Mouse (Mus musculus) embryo, embryonic 9.5 days (tissue): Measurements from ENCODE around the gene Ebf3.

Source experiments
- DNase-seq: peaks from one replicate; pipeline ENCODE4 v3.0.0-alpha.2; 2017; ENCODE audit errors: extremely low spot score

Gene Ebf3

DNA sequence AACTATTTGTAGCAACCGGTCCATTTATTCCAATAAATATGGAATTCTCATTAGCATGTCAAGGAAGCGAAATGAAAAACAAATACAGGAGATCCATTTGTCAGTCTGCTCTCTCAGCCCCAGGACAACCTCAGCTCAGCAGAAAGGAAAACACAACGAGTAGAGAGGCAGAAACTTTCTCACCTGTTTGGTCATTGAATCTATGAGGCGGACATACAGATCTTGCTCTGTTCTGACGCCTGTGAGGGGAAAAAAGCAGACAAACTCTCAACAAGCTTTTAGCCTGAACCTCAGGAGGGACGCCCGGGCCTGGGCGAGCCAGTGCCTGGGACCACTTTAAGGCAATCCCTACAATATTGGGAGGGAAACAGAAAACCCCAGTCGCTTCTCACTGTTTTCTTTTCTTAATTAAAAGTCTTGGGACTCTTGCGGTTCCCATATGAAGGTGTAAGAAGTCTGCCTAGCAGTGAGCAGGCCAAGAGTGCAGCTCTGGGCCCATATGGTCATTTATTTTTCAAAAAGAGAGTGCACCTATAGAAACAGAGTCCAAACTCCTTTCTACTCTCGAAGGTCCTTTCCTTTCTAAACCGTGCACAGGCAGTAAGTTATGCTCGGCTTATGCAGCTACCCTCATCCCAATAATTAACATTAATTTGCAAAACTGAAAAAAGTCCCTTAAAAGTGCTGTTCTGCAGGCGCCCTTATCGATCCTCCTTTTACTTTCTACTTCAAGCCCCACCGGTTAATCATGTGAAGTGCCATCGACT, 1.9 kb downstream of the Ebf3 start:
- peak; percentile 58 for DNase-seq

DNA sequence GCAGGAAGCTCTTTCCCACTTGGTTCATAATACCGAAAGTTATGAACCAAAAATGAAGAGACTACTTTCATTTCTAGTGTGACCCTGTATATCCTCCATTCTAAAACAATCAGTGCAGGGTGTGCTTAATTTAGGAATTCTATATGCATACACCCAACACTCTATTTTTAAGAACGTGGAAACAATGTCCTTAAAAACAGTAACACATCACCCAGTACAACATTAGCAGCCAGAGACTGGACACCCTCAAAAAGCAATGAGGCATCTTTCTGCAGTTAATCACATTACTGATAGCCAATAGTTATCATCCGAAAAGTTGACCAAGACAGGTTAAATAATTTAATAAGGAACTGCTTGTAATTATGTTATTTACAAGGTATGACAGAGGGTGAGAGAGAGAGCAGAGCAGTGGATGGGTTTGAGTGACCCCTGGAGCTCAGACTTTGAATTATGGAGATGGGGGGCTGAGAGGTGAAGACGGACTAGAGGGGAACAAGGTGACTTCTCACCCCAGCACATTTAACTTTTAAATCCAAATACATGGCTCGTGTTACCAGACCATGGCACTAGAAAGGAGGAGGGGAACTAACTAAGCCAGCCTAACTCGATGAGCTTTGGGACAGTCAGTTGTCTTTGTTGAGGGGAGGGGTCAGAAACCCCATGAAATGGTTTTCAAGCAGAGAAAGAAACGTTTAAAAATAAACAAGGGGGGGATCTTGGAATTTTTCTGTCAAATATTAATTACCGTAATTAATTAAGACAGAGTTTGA, 2.7 kb downstream of the Ebf3 start:
- peak; percentile 50 for DNase-seq

GRCm38 (mm10) chr7:137310876-137311275, 3.4 kb downstream of the Ebf3 start:
- peak; percentile 35 for DNase-seq

- DNase-seq: peak; percentile 76
Measured at GRCm38 (mm10) chr7:137310091-137310761, 4.0 kb downstream of the Ebf3 start.

DNA sequence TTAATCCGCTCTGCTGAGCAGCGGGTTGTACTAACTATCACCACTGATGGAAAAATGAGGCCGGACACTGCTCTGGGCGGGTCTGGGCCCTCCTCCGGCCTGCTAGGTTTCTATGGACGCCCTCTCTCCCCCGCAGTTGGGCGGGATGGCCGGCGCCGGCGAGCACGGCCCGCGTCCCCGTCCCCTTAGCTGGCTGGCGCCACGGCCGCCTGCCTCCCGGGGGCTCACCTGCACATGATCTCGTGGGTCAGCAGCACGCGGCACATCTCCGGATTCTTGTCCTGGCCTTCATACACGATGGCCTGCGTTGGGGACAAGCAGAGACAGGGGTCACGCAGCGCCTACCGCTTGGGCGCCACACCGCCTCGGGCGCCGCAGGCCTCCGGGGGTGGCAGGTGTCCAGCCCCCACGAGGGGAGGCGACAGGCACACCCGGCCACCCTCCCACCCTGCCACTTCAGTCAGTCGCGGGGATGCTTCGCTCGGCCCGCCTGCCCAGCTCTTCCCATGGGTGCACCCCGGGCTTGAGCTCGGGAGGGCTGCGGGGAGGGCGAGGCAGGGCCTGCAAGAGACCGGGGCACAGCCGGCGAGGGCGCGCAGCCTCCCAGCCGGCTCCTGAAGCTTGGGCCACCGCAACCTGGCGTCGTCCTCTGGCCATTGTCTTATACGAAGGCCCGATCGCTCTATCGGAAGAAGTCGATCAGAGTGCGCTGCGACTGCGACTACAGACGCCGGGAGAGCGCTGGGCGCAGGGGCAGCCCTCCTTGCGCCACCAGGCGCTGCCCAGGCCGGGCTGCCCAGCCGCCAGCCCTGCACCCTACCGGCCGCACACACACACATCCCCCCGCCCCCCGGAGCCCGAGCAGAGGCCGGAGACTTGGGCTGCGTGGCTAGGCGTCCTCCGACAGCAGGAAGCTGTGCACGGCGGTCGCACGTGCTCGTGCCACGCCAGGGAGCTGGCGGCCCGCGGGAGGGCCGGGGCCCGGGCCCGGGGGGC, 4.9 kb downstream of the Ebf3 start:
- DNase-seq: peak; percentile 75

DNA sequence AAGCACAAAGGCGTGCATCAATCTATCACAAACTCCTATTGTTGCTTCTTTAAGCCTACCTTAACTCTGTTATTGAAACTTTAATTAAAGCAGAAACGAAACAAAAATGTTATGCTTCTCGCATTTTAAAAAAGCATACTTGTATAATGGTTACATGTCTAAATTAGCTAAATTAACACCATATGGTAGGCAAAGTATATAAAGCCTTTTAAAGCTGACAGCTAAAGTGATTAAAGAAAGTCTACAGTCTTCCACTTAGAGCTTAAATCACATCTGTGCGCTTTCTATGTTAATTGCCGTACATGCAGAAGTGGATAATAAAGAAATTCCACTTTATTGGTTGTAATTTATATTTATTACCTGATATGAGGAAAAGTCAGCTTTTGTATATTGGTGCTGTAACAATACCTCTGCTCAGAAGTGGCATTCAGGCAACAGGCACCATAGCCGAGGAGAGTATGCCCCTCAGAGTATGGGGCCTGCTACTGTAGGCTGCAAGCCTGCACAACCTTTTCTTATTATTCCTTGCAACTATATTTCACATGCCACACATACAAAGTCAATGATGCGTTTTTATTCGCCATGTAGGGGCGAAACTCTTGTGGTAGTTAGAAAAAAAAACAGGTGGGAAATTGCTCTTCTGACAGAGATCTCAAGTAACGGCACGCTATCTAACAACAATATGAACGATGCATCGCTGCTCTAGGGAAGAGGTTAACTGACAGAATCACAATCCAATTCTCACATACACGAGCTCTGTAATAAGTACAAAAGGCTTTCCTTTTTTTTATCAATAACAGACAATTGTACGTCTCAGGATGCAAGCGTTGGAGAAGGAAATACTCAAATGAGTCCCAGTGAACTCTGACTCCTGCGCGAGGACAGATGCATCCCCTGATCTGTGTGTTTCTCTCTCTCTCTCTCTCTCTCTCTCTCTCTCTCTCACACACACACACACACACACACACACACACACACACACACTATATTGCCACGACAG, 5.9 kb downstream of the Ebf3 start:
- DNase-seq: peak; percentile 54

GRCm38 (mm10) chr7:137307131-137307530, 7.1 kb downstream of the Ebf3 start:
- DNase-seq: no peak

DNA sequence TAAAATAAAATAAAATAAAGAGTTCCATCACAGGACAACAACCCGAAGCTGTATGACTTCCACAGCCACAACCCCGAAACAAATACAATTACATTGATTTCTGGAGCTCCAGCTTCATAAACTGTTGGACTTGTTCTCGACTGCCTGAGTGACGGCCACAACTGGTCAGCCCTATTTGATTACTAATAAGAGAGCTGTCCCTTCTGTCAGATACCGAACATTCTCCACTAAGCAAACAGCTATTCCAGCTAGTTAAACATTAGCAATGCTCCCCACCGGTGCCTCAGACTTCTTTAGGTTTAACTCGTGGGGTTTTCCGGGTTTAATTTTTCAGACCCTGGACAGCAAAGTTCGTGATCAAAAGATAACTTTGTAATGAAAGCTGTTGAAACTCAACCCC, 8.1 kb downstream of the Ebf3 start:
- no peak for DNase-seq

- peak; percentile 36 for DNase-seq
Measured at GRCm38 (mm10) chr7:137303776-137304171, 10.5 kb downstream of the Ebf3 start.

DNA sequence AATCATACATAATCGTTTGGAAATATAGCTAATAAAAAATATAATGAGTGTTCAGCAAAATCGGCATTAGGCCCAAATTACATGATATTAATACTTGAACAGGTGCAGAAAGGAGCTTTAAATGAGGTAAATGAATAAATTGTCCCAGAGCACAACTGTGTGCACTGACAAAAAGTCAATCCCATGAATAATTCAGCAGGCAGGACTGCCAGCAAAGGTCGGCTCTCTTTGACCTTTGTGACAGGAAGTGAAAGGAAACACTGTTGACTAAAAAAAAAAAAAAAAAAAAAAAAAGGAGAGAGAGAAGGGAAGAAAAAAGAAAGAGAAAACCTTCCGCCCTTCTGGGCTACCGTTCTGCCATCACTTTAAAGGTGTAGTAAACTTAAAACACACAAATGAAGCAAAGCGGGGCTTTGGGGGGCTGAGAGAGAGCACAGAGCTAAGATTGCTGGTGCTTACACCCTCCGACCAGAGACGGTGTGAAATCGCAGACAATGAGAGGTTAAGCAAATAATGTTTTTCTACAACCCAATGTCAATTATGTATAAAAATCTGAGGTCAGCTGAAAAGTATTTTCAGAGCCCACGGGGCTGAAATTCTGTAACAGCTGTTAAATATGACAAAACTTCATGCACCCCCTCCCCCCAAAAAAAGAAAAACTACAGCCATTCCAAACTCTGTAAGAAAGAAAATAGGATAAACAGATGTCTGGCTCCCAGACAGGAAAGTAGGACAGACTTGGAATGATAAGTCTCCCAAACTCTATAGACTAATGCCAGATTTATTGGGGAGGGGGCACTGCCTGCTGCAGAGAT, 11.1 kb downstream of the Ebf3 start:
- DNase-seq: peak; percentile 43

DNA sequence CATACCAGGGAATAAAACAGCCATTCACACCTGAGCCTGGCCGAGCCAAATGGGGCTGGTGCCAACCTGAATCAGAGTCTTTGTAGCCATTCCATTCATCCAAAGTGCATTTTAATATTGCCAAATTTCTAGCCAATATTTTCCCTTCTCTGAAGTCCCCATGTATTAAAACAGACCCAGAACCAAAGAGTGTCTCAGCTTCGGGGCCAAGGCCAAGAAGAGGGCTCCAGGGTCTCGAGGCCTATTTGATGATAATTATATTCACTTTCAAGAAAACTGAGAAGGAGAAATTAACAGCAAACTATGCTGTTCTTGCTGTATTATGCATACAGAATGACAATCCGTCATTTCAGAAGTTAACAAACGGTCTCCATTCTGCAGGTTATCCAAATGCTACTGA, 12.1 kb downstream of the Ebf3 start:
- no peak for DNase-seq

DNA sequence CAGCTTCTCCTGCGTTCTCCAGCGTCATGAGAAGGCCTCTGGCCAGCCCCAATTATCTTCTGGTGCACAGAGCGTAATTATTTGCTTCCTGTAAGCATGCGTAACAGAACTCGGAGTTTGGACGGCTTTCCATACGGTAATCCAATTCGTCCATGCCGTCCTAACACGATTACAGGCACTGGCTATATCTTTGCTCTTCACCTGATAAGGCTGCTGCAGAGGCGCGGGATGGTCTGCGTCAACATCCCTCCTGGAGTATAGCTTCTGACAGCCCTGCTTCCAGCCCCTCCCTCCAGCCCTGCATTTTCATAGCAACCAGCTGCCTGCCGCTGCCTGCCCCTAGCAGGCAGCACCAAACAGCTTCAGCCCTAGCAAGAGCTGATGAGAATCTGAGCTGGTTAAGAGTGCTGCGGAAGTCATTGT, 12.9 kb downstream of the Ebf3 start:
- peak; percentile 68 for DNase-seq

DNA sequence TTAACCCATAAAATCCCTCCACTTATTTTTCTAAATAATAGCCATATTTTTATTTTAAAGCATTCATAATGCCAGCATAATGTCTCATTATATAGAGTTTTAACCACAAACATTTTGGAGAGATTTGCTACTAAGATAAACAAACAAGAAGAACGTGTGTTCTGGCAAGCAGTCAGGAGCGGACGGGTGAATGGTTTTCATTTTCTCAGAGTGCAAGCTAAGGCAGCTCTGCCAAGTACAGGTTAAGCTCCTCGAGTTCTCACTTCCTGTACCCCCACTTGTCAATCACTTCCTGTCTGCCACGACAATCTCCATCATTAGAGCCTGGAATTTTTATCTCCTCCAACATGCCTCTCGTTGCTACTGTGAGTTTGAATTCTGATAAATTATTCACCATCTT, 13.4 kb downstream of the Ebf3 start:
- DNase-seq: no peak

DNA sequence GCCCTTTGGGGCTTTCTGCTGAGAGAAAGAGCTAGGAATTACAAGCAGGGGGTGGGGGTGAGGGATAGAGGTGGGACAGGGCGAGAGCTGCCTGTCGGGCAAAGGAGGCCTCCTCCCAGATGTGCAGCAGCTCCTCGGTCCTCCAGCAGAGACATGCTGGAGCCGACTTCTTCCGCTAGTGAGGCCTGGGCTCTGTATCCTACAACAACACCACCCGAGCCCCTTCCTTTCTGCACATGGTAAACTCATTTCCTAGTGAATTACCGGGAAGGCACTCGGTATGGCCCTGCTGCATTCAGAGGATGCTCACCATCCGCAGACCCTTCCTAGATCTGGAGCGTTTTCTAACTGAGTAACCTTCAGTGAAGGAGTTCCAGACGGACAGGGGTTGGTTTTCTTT, 14.1 kb downstream of the Ebf3 start:
- DNase-seq: no peak

DNA sequence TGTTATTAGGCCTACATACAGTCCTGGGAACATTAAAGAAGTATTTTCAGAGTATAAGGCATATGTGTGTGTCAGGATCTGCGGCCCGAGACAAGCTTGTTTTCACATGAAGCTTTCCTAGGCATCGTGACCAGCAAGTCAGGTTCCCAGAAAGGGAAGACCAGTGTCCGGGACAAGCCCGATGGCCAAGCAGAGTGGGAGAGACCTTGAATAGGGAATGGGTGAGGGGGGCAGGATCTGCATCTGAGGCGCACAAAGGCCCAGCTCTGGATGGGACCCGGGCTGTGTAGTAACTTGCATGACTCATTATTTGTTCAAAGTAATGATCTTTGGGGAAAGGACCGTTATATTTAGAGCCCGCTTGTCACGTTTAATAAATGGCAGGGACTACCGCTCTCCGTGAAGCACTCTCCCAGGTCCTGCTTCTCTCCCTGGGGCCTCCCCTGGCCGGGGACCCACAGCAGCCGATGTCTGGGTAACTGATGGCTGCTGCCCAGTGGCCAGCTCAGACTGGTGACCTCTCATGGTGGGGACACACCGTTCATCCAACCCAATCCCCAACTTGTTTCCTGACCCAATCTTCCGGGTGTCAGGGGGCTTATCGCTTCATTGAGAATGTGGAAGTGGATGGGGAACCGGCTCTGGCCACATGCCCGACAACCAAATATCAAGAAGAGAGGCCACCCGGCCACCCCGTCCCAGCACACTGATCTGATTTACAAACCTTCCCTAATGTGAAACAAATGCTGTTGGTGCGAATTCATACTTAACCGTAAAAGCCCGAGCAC, 16.5 kb downstream of the Ebf3 start:
- DNase-seq: peak; percentile 38

DNA sequence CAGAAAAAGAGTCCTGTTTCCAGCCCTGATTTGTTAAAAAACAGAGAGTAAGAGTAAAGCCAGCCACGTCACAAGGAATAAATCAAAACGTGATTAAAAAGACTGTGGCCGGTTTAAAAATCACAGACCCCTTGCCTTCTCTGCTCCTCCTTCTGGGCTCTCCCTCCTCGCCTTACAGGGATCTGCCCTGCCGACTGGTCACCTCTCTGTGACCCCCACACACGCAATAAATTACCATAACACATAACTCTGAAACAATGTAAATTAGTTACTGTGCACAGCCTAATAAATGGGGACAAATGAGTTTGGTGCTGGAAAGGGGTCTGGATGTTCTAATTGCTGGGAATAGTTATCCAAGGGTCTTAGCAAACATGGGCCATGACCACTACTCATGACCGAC, 17.1 kb downstream of the Ebf3 start:
- DNase-seq: no peak

- DNase-seq: no peak
Measured at GRCm38 (mm10) chr7:137295612-137296011, 18.6 kb downstream of the Ebf3 start.

- no peak for DNase-seq
Measured at GRCm38 (mm10) chr7:137294446-137294845, 19.8 kb downstream of the Ebf3 start.
